27 mouse cellular contexts compared by ENCODE assay signal in the genomic region with DNA sequence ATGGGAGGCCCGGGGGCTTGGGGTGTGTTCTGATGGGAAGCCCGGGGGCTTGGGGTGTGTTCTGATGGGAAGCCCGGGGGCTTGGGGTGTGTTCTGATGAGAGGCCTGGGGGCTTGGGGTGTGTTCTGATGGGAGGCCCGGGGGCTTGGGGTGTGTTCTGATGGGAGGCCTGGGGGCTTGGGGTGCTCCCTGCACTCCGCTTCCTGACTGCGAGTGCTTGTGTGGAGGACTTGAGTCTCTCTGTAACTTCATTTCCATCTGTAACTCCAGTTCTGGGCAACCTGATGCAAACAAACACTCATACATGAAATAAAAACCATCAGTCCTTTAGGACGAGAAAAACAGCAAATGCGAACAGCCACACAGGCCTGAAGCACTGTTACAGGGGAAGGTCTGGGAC. TPM values are rescaled to one million over a fixed set of nuclear protein-coding genes. Genes with fewer than 3 reads are reported as not detected.
DNase-seq lines count a peak whose midpoint lies in the region; ATAC-seq lines count a peak whose summit lies in the region.
"Had no signal": no experiment of that assay in that cellular context is flagged by ENCODE, and none has a peak within 500 bp of the region (broad histone marks: within the 10 kb centered on the region; RNA-seq: fewer than 3 reads in every experiment).

No protein-coding gene starts in this region.

- no peak for ATAC-seq in megakaryocyte, adult 5-6 weeks (ENCODE audit: poor library complexity, severe bottlenecking)
- ATAC-seq: CD4-positive, CD25-positive, alpha-beta regulatory T cell, adult 4 months; forebrain, embryonic 14.5 days; forebrain, embryonic 16.5 days; Patski had no signal

- no peaks in the 10 kb centered on the region for H3K9me3 ChIP-seq in megakaryocyte, embryonic 14.5 days
- H3K9me3 ChIP-seq: embryonic facial prominence, embryonic 13.5 days; embryonic facial prominence, embryonic 15.5 days; forebrain, embryonic 10.5 days; forebrain, embryonic 12.5 days; G1E had no signal

- no peaks in the 10 kb centered on the region for H3K27me3 ChIP-seq in megakaryocyte, embryonic 14.5 days (replicated peaks)
- H3K27me3 ChIP-seq: CH12.LX; embryonic facial prominence, embryonic 13.5 days; embryonic facial prominence, embryonic 15.5 days; forebrain, embryonic 12.5 days; Patski had no signal

- peaks cover 17% of the 10 kb centered on the region for H3K36me3 ChIP-seq in megakaryocyte, embryonic 14.5 days (replicated peaks; ENCODE audit: low read length)
- H3K36me3 ChIP-seq: embryonic facial prominence, embryonic 13.5 days; embryonic facial prominence, embryonic 15.5 days; forebrain, embryonic 10.5 days; forebrain, embryonic 12.5 days had no signal

- H3K4me1 ChIP-seq in megakaryocyte, embryonic 14.5 days = peaks cover 52% of the 10 kb centered on the region
- H3K4me1 ChIP-seq: embryonic facial prominence, embryonic 13.5 days; embryonic facial prominence, embryonic 15.5 days had no signal

- peak; percentile 67 for DNase-seq in ES-CJ7 (ENCODE audit: low read depth, low spot score)
- DNase-seq in R1 (ENCODE audit: low read depth, low spot score) = peak; percentile 56
- no peak for DNase-seq in spleen, postnatal 4 days (ENCODE audit: low spot score in 2 of 2)
- no peak for DNase-seq in adrenal gland, adult (ENCODE audit: inconsistent age in 2 of 2, low spot score in 1 of 2)
- DNase-seq: adrenal gland, adult 8-10 months; adrenal gland, postnatal 14 days; adrenal gland, postnatal 36 days; B cell, adult 2 months; cerebellum, adult 11-12 months; cerebellum, adult 2 months; cerebellum, adult 9-10 months; cerebellum, postnatal 10 days; cerebellum, postnatal 25 days had no signal

- peak overlapping the region; percentile 84 for H3K4me3 ChIP-seq in megakaryocyte, embryonic 14.5 days (replicated peaks)
- H3K4me3 ChIP-seq: embryonic facial prominence, embryonic 13.5 days; embryonic facial prominence, embryonic 15.5 days; erythroblast, embryonic 14.5 days; forebrain, embryonic 10.5 days; forebrain, embryonic 12.5 days had no signal

RNA-seq across cellular contexts. Expression of a gene that starts 16.2 kb away (rescaled TPM):
- 0.34 TPM in 1 of 2 replicates, not detected in the other for polyA plus RNA-seq in megakaryocyte, embryonic 14.5 days (2012; ENCODE audit: insufficient read depth, low replicate concordance)
- total RNA-seq in megakaryocyte, adult 5-6 weeks (2015) = not detected in 2 replicates
- not detected in 2 replicates for total RNA-seq in megakaryocyte, adult 5-6 weeks (2017)
- total RNA-seq: adrenal gland, adult 18-20 months; adrenal gland, postnatal 14 days; adrenal gland, postnatal 36 days had no signal
- polyA plus RNA-seq: erythroblast, embryonic 14.5 days; G1E had no signal

RNA-seq across cellular contexts. Expression of a gene that starts 25.5 kb away (rescaled TPM):
- polyA plus RNA-seq in megakaryocyte, embryonic 14.5 days (2012; ENCODE audit: insufficient read depth, low replicate concordance) = 2.4 and 5.3 TPM in 2 replicates
- total RNA-seq in megakaryocyte, adult 5-6 weeks (2015) = 58.1 and 60.7 TPM in 2 replicates
- 106 and 112 TPM in 2 replicates for total RNA-seq in megakaryocyte, adult 5-6 weeks (2017)

RNA-seq across cellular contexts. Expression of a gene that starts 47.6 kb away (rescaled TPM):
- polyA plus RNA-seq in megakaryocyte, embryonic 14.5 days (2012; ENCODE audit: insufficient read depth, low replicate concordance) = 12.6 and 19.9 TPM in 2 replicates
- 2.3 and 4.0 TPM in 2 replicates for total RNA-seq in megakaryocyte, adult 5-6 weeks (2015)
- 4.6 and 5.2 TPM in 2 replicates for total RNA-seq in megakaryocyte, adult 5-6 weeks (2017)

Comparison
In these comparisons a context has a peak if more than half of its experiments do, and no peak if none do; other contexts are left out.
1. DNase-seq: peak in ES-CJ7 (single experiment) and R1 (single experiment); none in spleen, postnatal 4 days (0 of 2) and adrenal gland, adult (0 of 2).